Mouse (Mus musculus) MEL (cell line): ENCODE measurements at regions not wholly inside any gene's neighbourhood (a gene's known extent, or its start where the extent isn't known, plus 50 kb on each side); places are given as distances from the start of the nearest gene placed in this dataset.

ENCODE experiments used
- DNase-seq: peaks from one replicate; pipeline ENCODE4 v3.0.0; 2011; ENCODE audit warnings: low read depth, low spot score
- H3K27ac ChIP-seq: 2 replicates; pipeline ENCODE4 v1.5.1; 2012; ENCODE audit warnings: low read depth, mild to moderate bottlenecking, control low read depth, low read length, moderate library complexity; ENCODE audit not compliant: control insufficient read depth
- H3K27me3 ChIP-seq, 2 experiments: fragments of 150-350 bp in 1 of 2; sonication (generic) in 1 of 2; 2 replicates each; pipeline ENCODE4 v1.6.1; 2012; ENCODE audit warnings: low read length in 2 of 2, mild to moderate bottlenecking in 2 of 2, improper control_type of control experiment in 1 of 2, moderate library complexity in 1 of 2; ENCODE audit not compliant: insufficient read depth in 2 of 2, control insufficient read depth in 1 of 2
- H3K36me3 ChIP-seq, 2 experiments: 2 replicates each; pipeline ENCODE4 v1.6.1; 2012 to 2014; ENCODE audit warnings: low read length in 2 of 2, improper control_type of control experiment in 1 of 2, inconsistent platforms in 1 of 2, mild to moderate bottlenecking in 1 of 2; ENCODE audit not compliant: insufficient read depth in 2 of 2, control insufficient read depth in 1 of 2
- H3K4me1 ChIP-seq, 2 experiments: fragments of 150-350 bp in 1 of 2; sonication (generic) in 1 of 2; 2 replicates each; pipeline ENCODE4 v1.6.1; 2012; ENCODE audit warnings: low read length in 2 of 2, improper control_type of control experiment in 1 of 2, mild to moderate bottlenecking in 1 of 2; ENCODE audit not compliant: insufficient read depth in 2 of 2, control insufficient read depth in 1 of 2
- H3K4me3 ChIP-seq, 2 experiments: fragments of 150-350 bp in 1 of 2; sonication (generic) in 1 of 2; 2 replicates each; pipeline ENCODE4 v1.5.1; 2012; ENCODE audit warnings: low read depth in 2 of 2, low read length in 2 of 2, mild to moderate bottlenecking in 2 of 2, moderate library complexity in 2 of 2, control low read depth in 1 of 2, improper control_type of control experiment in 1 of 2; ENCODE audit not compliant: control insufficient read depth in 1 of 2, insufficient read depth in 1 of 2
- H3K79me2 ChIP-seq: 2 replicates; pipeline ENCODE4 v1.6.1; 2012; ENCODE audit warnings: mild to moderate bottlenecking, low read length, moderate library complexity; ENCODE audit not compliant: control insufficient read depth, poor library complexity, insufficient read depth
- H3K9ac ChIP-seq: 2 replicates; pipeline ENCODE4 v1.6.1; 2012; ENCODE audit warnings: low read depth, mild to moderate bottlenecking, control low read depth, low read length, moderate library complexity; ENCODE audit not compliant: control insufficient read depth, poor library complexity, severe bottlenecking
- H3K9me3 ChIP-seq: fragments of 150-350 bp; sonication (generic); replicated peaks from 2 replicates; pipeline ENCODE4 v1.6.1; 2012; ENCODE audit warnings: mild to moderate bottlenecking, low read length, improper control_type of control experiment, moderate library complexity; ENCODE audit not compliant: insufficient read depth
- BHLHE40 ChIP-seq: IDR thresholded peaks from 2 replicates; pipeline ENCODE4 v1.6.1; 2012; ENCODE audit warnings: low read depth, mild to moderate bottlenecking, inconsistent platforms, low read length, improper control_type of control experiment, borderline replicate concordance
- CHD1 ChIP-seq: IDR thresholded peaks from 2 replicates; pipeline ENCODE4 v1.6.1; 2012; ENCODE audit warnings: low read depth, mild to moderate bottlenecking, inconsistent platforms, low read length, improper control_type of control experiment
- CHD2 ChIP-seq: IDR thresholded peaks from 2 replicates; pipeline ENCODE4 v1.6.1; 2011; ENCODE audit warnings: low read length, improper control_type of control experiment
- CTCF ChIP-seq, 3 experiments: IDR thresholded peaks in 2 of 3; conservative IDR thresholded peaks in 1 of 3; 2 replicates each; pipeline ENCODE4 v1.5.1; 2011 to 2012; ENCODE audit warnings: low read length in 3 of 3, low read depth in 2 of 3, mild to moderate bottlenecking in 2 of 3, improper control_type of control experiment in 1 of 3, inconsistent platforms in 1 of 3, mixed read lengths in 1 of 3, moderate library complexity in 1 of 3; ENCODE audit not compliant: control insufficient read depth in 1 of 3, insufficient read depth in 1 of 3, poor library complexity in 1 of 3, severe bottlenecking in 1 of 3
- E2F4 ChIP-seq: IDR thresholded peaks from 2 replicates; pipeline ENCODE4 v1.6.1; 2011; ENCODE audit warnings: low read depth, low read length, improper control_type of control experiment, borderline replicate concordance
- ELF1 ChIP-seq: IDR thresholded peaks from 2 replicates; pipeline ENCODE4 v1.6.1; 2014; ENCODE audit warnings: low read depth, mild to moderate bottlenecking, inconsistent platforms, low read length, improper control_type of control experiment, moderate library complexity
- EP300 ChIP-seq, 2 experiments: IDR thresholded peaks; 2 replicates each; pipeline ENCODE4 v1.6.1; 2011; ENCODE audit warnings: improper control_type of control experiment in 2 of 2, low read length in 2 of 2, low read depth in 1 of 2, mild to moderate bottlenecking in 1 of 2
- ETS1 ChIP-seq: IDR thresholded peaks from 2 replicates; pipeline ENCODE4 v1.6.1; 2012; ENCODE audit warnings: low read depth, mild to moderate bottlenecking, inconsistent platforms, low read length, improper control_type of control experiment, moderate library complexity
- GABPA ChIP-seq: IDR thresholded peaks from 2 replicates; pipeline ENCODE4 v1.6.1; 2012; ENCODE audit warnings: low read depth, mild to moderate bottlenecking, inconsistent platforms, low read length, improper control_type of control experiment, moderate library complexity
- GATA1 ChIP-seq: IDR thresholded peaks from 2 replicates; pipeline ENCODE4 v1.6.1; 2011; ENCODE audit warnings: low read depth, low read length, improper control_type of control experiment
- HCFC1 ChIP-seq: IDR thresholded peaks from 2 replicates; pipeline ENCODE4 v1.6.1; 2012; ENCODE audit warnings: low read depth, mild to moderate bottlenecking, inconsistent platforms, low read length, improper control_type of control experiment, moderate library complexity
- JUND ChIP-seq: IDR thresholded peaks from 2 replicates; pipeline ENCODE4 v1.6.1; 2011; ENCODE audit warnings: low read depth, mild to moderate bottlenecking, improper control_type of control experiment, low read length
- KAT2A ChIP-seq: conservative IDR thresholded peaks from 2 replicates; pipeline ENCODE4 v1.6.1; 2012; ENCODE audit warnings: low read depth, low read length, improper control_type of control experiment, inconsistent platforms
- MAFK ChIP-seq: IDR thresholded peaks from 2 replicates; pipeline ENCODE4 v1.6.1; 2011; ENCODE audit warnings: low read depth, mild to moderate bottlenecking, low read length, improper control_type of control experiment, borderline replicate concordance
- MAX ChIP-seq: IDR thresholded peaks from 2 replicates; pipeline ENCODE4 v1.6.1; 2011; ENCODE audit warnings: low read length, improper control_type of control experiment
- MAZ ChIP-seq: IDR thresholded peaks from 2 replicates; pipeline ENCODE4 v1.6.1; 2012; ENCODE audit warnings: low read depth, mild to moderate bottlenecking, inconsistent platforms, low read length, improper control_type of control experiment
- MEF2A ChIP-seq: IDR thresholded peaks from 2 replicates; pipeline ENCODE4 v1.6.1; 2014; ENCODE audit warnings: low read depth, mild to moderate bottlenecking, inconsistent platforms, low read length, improper control_type of control experiment; ENCODE audit not compliant: poor library complexity, insufficient replicate concordance, severe bottlenecking; ENCODE audit errors: extremely low read depth
- MXI1 ChIP-seq: IDR thresholded peaks from 2 replicates; pipeline ENCODE4 v1.6.1; 2011; ENCODE audit warnings: mild to moderate bottlenecking, low read depth, low read length, improper control_type of control experiment
- MYB ChIP-seq: IDR thresholded peaks from 2 replicates; pipeline ENCODE4 v1.6.1; 2011; ENCODE audit warnings: mild to moderate bottlenecking, low read depth, low read length, improper control_type of control experiment
- MYC ChIP-seq: IDR thresholded peaks from 2 replicates; pipeline ENCODE4 v1.6.1; 2011; ENCODE audit warnings: low read depth, mild to moderate bottlenecking, low read length, improper control_type of control experiment, moderate library complexity
- NELFE ChIP-seq: IDR thresholded peaks from 2 replicates; pipeline ENCODE4 v1.6.1; 2011; ENCODE audit warnings: low read depth, low read length, improper control_type of control experiment
- NRF1 ChIP-seq: IDR thresholded peaks from 2 replicates; pipeline ENCODE4 v1.6.1; 2014; ENCODE audit warnings: low read depth, mild to moderate bottlenecking, inconsistent platforms, low read length, improper control_type of control experiment, moderate library complexity; ENCODE audit not compliant: poor library complexity, insufficient read depth, severe bottlenecking
- POLR2A ChIP-seq, 2 experiments: IDR thresholded peaks; 2 replicates each; pipeline ENCODE4 v1.6.1; 2011 to 2012; ENCODE audit warnings: low read length in 2 of 2, mild to moderate bottlenecking in 2 of 2, control low read depth in 1 of 2, improper control_type of control experiment in 1 of 2, low read depth in 1 of 2, moderate library complexity in 1 of 2; ENCODE audit not compliant: control insufficient read depth in 1 of 2, insufficient read depth in 1 of 2, poor library complexity in 1 of 2
- POLR2AphosphoS2 ChIP-seq: IDR thresholded peaks from 2 replicates; pipeline ENCODE4 v1.6.1; 2011; ENCODE audit warnings: low read length, improper control_type of control experiment
- POLR2AphosphoS5 ChIP-seq: IDR thresholded peaks from 2 replicates; pipeline ENCODE4 v1.6.1; 2012; ENCODE audit warnings: low read depth, borderline replicate concordance, mild to moderate bottlenecking, inconsistent platforms, low read length, moderate library complexity, mixed read lengths
- RAD21 ChIP-seq: IDR thresholded peaks from 2 replicates; pipeline ENCODE4 v1.6.1; 2011; ENCODE audit warnings: mild to moderate bottlenecking, low read depth, low read length, improper control_type of control experiment
- RCOR1 ChIP-seq: IDR thresholded peaks from 2 replicates; pipeline ENCODE4 v1.6.1; 2012; ENCODE audit warnings: low read depth, mild to moderate bottlenecking, inconsistent platforms, low read length, improper control_type of control experiment
- SIN3A ChIP-seq: IDR thresholded peaks from 2 replicates; pipeline ENCODE4 v1.6.1; 2012; ENCODE audit warnings: low read length, improper control_type of control experiment, inconsistent platforms
- SMC3 ChIP-seq: IDR thresholded peaks from 2 replicates; pipeline ENCODE4 v1.6.1; 2011; ENCODE audit warnings: low read depth, low read length, improper control_type of control experiment
- TAL1 ChIP-seq: IDR thresholded peaks from 2 replicates; pipeline ENCODE4 v1.6.1; 2012; ENCODE audit warnings: mild to moderate bottlenecking, inconsistent platforms, low read length, moderate library complexity, mixed read lengths
- TBP ChIP-seq: IDR thresholded peaks from 2 replicates; pipeline ENCODE4 v1.8.0; 2011; ENCODE audit warnings: low read depth, low read length, improper control_type of control experiment
- UBTF ChIP-seq: IDR thresholded peaks from 2 replicates; pipeline ENCODE4 v1.6.1; 2012; ENCODE audit warnings: low read depth, mild to moderate bottlenecking, inconsistent platforms, low read length, improper control_type of control experiment, moderate library complexity, borderline replicate concordance; ENCODE audit not compliant: insufficient read depth
- USF1 ChIP-seq: IDR thresholded peaks from 2 replicates; pipeline ENCODE4 v1.6.1; 2014; ENCODE audit warnings: low read depth, mild to moderate bottlenecking, inconsistent platforms, low read length, improper control_type of control experiment, moderate library complexity
- USF2 ChIP-seq, 2 experiments: IDR thresholded peaks; 2 replicates each; pipeline ENCODE4 v1.6.1; 2011 to 2012; ENCODE audit warnings: improper control_type of control experiment in 2 of 2, low read length in 2 of 2, borderline replicate concordance in 1 of 2, inconsistent platforms in 1 of 2, low read depth in 1 of 2, mild to moderate bottlenecking in 1 of 2; ENCODE audit not compliant: insufficient read depth in 1 of 2
- ZC3H11A ChIP-seq: IDR thresholded peaks from 2 replicates; pipeline ENCODE4 v1.6.1; 2012; ENCODE audit warnings: low read depth, mild to moderate bottlenecking, inconsistent platforms, low read length, improper control_type of control experiment
- ZKSCAN1 ChIP-seq: IDR thresholded peaks from 2 replicates; pipeline ENCODE4 v1.6.1; 2012; ENCODE audit warnings: low read depth, mild to moderate bottlenecking, inconsistent platforms, low read length, improper control_type of control experiment, moderate library complexity
- ZMIZ1 ChIP-seq: IDR thresholded peaks from 2 replicates; pipeline ENCODE4 v1.6.1; 2012; ENCODE audit warnings: low read depth, mild to moderate bottlenecking, inconsistent platforms, low read length, improper control_type of control experiment, moderate library complexity
- ZNF384 ChIP-seq: IDR thresholded peaks from 2 replicates; pipeline ENCODE4 v1.6.1; 2012; ENCODE audit warnings: low read depth, mild to moderate bottlenecking, inconsistent platforms, low read length, improper control_type of control experiment

- Histone ChIP-seq H3K36me3 (peaks cover 0 to 10% of the 10 kb centered on the region in 2 experiments; a peak in 2 of 4 replicates), H3K27ac (peak overlapping the region; percentile 45; the same call in 1 of the 2 replicates), H3K9me3 (no peaks in the 10 kb centered on the region), H3K4me1 (peaks cover 0 to 7% of the 10 kb centered on the region in 2 experiments; a peak in 2 of 4 replicates), H3K79me2 (no peaks in the 10 kb centered on the region), H3K4me3 (no peak overlapping the region), H3K27me3 (no peaks in the 10 kb centered on the region), H3K9ac (no peak overlapping the region)
- no peak for DNase-seq
- no peak for TF ChIP-seq NRF1
- TF ChIP-seq E2F4, result no peak
- TF ChIP-seq SIN3A, result no peak; the same call in 1 of the 2 replicates
- no peak for TF ChIP-seq USF1
- TF ChIP-seq CHD1, result no peak
- no peak for TF ChIP-seq TBP
- TF ChIP-seq MAZ, result no peak
- no peak for TF ChIP-seq CTCF (IDR thresholded peaks at IDR 0.05 in 2 of 3, conservative IDR thresholded peaks at IDR 0.05 in 1 of 3; ENCODE audit: control insufficient read depth in 1 of 3, insufficient read depth in 1 of 3, low read depth in 2 of 3, low read length in 3 of 3, poor library complexity in 1 of 3, severe bottlenecking in 1 of 3)
- TF ChIP-seq HCFC1, result no peak
- 0 out of 2 replicates have a peak, but pooled peaks have one; percentile 22 for TF ChIP-seq MAFK
- TF ChIP-seq POLR2A (IDR thresholded peaks at IDR 0.05; ENCODE audit: control insufficient read depth in 1 of 2, insufficient read depth in 1 of 2, low read depth in 1 of 2, low read length in 2 of 2, poor library complexity in 1 of 2), result no peak
- TF ChIP-seq NELFE, result no peak
- TF ChIP-seq SMC3, result no peak
- no peak for TF ChIP-seq KAT2A
- no peak for TF ChIP-seq GABPA
- no peak; the same call in 1 of the 2 replicates for TF ChIP-seq RAD21
- no peak for TF ChIP-seq MYB
- no peak for TF ChIP-seq ZC3H11A
- TF ChIP-seq EP300 (IDR thresholded peaks at IDR 0.05; ENCODE audit: low read depth in 1 of 2, low read length in 2 of 2), result peak; percentile 91 to 95
- no peak for TF ChIP-seq USF2 (IDR thresholded peaks at IDR 0.05; ENCODE audit: borderline replicate concordance in 1 of 2, insufficient read depth in 1 of 2, low read depth in 1 of 2, low read length in 2 of 2)
- no peak for TF ChIP-seq ZMIZ1
- TF ChIP-seq JUND, result no peak
- TF ChIP-seq ELF1, result peak; percentile 51; the same call in 1 of the 2 replicates
- TF ChIP-seq MXI1, result no peak
- peak; percentile 58; the same call in 1 of the 2 replicates for TF ChIP-seq RCOR1
- no peak for TF ChIP-seq ZKSCAN1
- TF ChIP-seq BHLHE40, result no peak
- TF ChIP-seq GATA1, result peak; percentile 93
- TF ChIP-seq TAL1, result peak; percentile 51
- TF ChIP-seq MYC, result no peak; the same call in 1 of the 2 replicates
- TF ChIP-seq ETS1, result peak; percentile 64; the same call in 1 of the 2 replicates
- no peak for TF ChIP-seq POLR2AphosphoS2
- no peak for TF ChIP-seq POLR2AphosphoS5
- no peak for TF ChIP-seq MEF2A
- TF ChIP-seq ZNF384, result 0 out of 2 replicates have a peak, but pooled peaks have one; percentile 8
- no peak for TF ChIP-seq MAX
- no peak for TF ChIP-seq CHD2
- TF ChIP-seq UBTF, result no peak
These were observed 1002.6 kb upstream of the Pcdh17 start for GRCm38 (mm10) chr14:83440806-83441205.
